Mouse (Mus musculus) MN1 (cell line): Measurements from ENCODE around the gene Mthfs.
"Not testable (repeated sequence)": the region's sequence is repeated elsewhere in the genome, so short reads cannot be mapped to it uniquely, and the experiment has no call there.

Source experiments
- DNase-seq: peaks from one replicate; pipeline ENCODE4 v3.0.0-alpha.2; 2016; ENCODE audit warnings: low spot score

The Mthfs gene

GRCm38 (mm10) chr9:89210353-89211064 lies at the start of gene Mthfs:
Gene Mthfs, plus strand, starts transcription at chr9:89210676.
- not testable (repeated sequence) for DNase-seq

GRCm38 (mm10) chr9:89172539-89172938 lies 37.9 kb upstream of the Mthfs start:
- not testable (repeated sequence) for DNase-seq

- DNase-seq = peak; percentile 5
Measured at GRCm38 (mm10) chr9:89178833-89179232, 31.6 kb upstream of the Mthfs start.

GRCm38 (mm10) chr9:89179469-89179868 lies 31.0 kb upstream of the Mthfs start:
- not testable (repeated sequence) for DNase-seq

GRCm38 (mm10) chr9:89187006-89187405 lies 23.5 kb upstream of the Mthfs start:
- DNase-seq = not testable (repeated sequence)

GRCm38 (mm10) chr9:89195483-89195882 lies 15.0 kb upstream of the Mthfs start:
- not testable (repeated sequence) for DNase-seq

GRCm38 (mm10) chr9:89197509-89197908 lies 13.0 kb upstream of the Mthfs start:
- not testable (repeated sequence) for DNase-seq

GRCm38 (mm10) chr9:89198349-89198748 lies 12.1 kb upstream of the Mthfs start:
- not testable (repeated sequence) for DNase-seq

GRCm38 (mm10) chr9:89198969-89199416 lies 11.5 kb upstream of the Mthfs start, which contains the start of the genes Bcl2a1b and Gm29094:
Gene Bcl2a1b, plus strand, starts transcription at chr9:89199209.
Gene Gm29094, plus strand, starts transcription at chr9:89199379.
- not testable (repeated sequence) for DNase-seq

GRCm38 (mm10) chr9:89202256-89202655 lies 8.2 kb upstream of the Mthfs start:
- not testable (repeated sequence) for DNase-seq

- not testable (repeated sequence) for DNase-seq
Measured at GRCm38 (mm10) chr9:89208939-89209338, 1.5 kb upstream of the Mthfs start.

GRCm38 (mm10) chr9:89211065-89211858 lies 786 bp downstream of the Mthfs start:
- peak; percentile 11 for DNase-seq

- DNase-seq = not testable (repeated sequence)
Measured at GRCm38 (mm10) chr9:89212428-89212827, 2.0 kb downstream of the Mthfs start.

GRCm38 (mm10) chr9:89218174-89218573 lies 7.7 kb downstream of the Mthfs start:
- DNase-seq = not testable (repeated sequence)

- not testable (repeated sequence) for DNase-seq
Measured at GRCm38 (mm10) chr9:89219668-89220067, 9.2 kb downstream of the Mthfs start.

GRCm38 (mm10) chr9:89220704-89221287 lies 10.3 kb downstream of the Mthfs start:
- not testable (repeated sequence) for DNase-seq

GRCm38 (mm10) chr9:89226071-89226470 lies 15.6 kb downstream of the Mthfs start:
- no peak for DNase-seq

GRCm38 (mm10) chr9:89228122-89228521 lies 17.6 kb downstream of the Mthfs start:
- no peak for DNase-seq

- DNase-seq = not testable (repeated sequence)
Measured at GRCm38 (mm10) chr9:89230897-89231497, 20.5 kb downstream of the Mthfs start.

- DNase-seq = not testable (repeated sequence)
Measured at GRCm38 (mm10) chr9:89237131-89237530, 26.7 kb downstream of the Mthfs start.

- DNase-seq = not testable (repeated sequence)
Measured at GRCm38 (mm10) chr9:89238976-89239505, 28.6 kb downstream of the Mthfs start.
